Mouse (Mus musculus): Measurements from ENCODE around the gene Zfp750.
A peak's percentile ranks its signal among the peaks of the same experiment; 100 is the strongest.

The Zfp750 gene

GRCm38 (mm10) chr11:121536528-121536927 is 17.4 kb upstream of the Zfp750 start:
- no peak for DNase-seq

GRCm38 (mm10) chr11:121529747-121530146 is 10.6 kb upstream of the Zfp750 start:
- DNase-seq: no peak

GRCm38 (mm10) chr11:121524191-121524590 is 5.1 kb upstream of the Zfp750 start:
- DNase-seq: no peak

- DNase-seq: no peak
Observed at GRCm38 (mm10) chr11:121522156-121522762, 3.1 kb upstream of the Zfp750 start.

GRCm38 (mm10) chr11:121520761-121521160 is 1.6 kb upstream of the Zfp750 start:
- DNase-seq: no peak

- DNase-seq: no peak
Observed at GRCm38 (mm10) chr11:121519703-121520102, 570 bp upstream of the Zfp750 start.

GRCm38 (mm10) chr11:121517687-121518465 is 1.3 kb downstream of the Zfp750 start:
- no peak for DNase-seq

- DNase-seq: no peak
Observed at GRCm38 (mm10) chr11:121516906-121517305, 2.2 kb downstream of the Zfp750 start.

- DNase-seq: no peak
Observed at GRCm38 (mm10) chr11:121515996-121516395, 3.1 kb downstream of the Zfp750 start.

GRCm38 (mm10) chr11:121512896-121513572 is 6.1 kb downstream of the Zfp750 start:
- DNase-seq: no peak

- no peak for DNase-seq
Observed at GRCm38 (mm10) chr11:121510512-121511246, 8.5 kb downstream of the Zfp750 start.

- no peak for DNase-seq
Observed at GRCm38 (mm10) chr11:121508478-121508877, 10.7 kb downstream of the Zfp750 start.

- DNase-seq: no peak
Observed at GRCm38 (mm10) chr11:121502000-121502860, 16.9 kb downstream of the Zfp750 start.

GRCm38 (mm10) chr11:121501525-121501924 is 17.6 kb downstream of the Zfp750 start:
- DNase-seq: no peak

GRCm38 (mm10) chr11:121500595-121500994 is 18.5 kb downstream of the Zfp750 start:
- no peak for DNase-seq

GRCm38 (mm10) chr11:121490651-121491050 is 28.5 kb downstream of the Zfp750 start:
- no peak for DNase-seq

GRCm38 (mm10) chr11:121485882-121486281 is 33.3 kb downstream of the Zfp750 start:
- peak; percentile 11 to 14 for DNase-seq

GRCm38 (mm10) chr11:121481129-121481528 is 38.0 kb downstream of the Zfp750 start:
- DNase-seq: no peak

- no peak for DNase-seq
Observed at GRCm38 (mm10) chr11:121479476-121480203, 39.5 kb downstream of the Zfp750 start.

- DNase-seq: peak; percentile 62 to 69
Observed at GRCm38 (mm10) chr11:121475699-121476415, 43.3 kb downstream of the Zfp750 start.

GRCm38 (mm10) chr11:121474831-121475230 is 44.3 kb downstream of the Zfp750 start:
- DNase-seq: no peak
